Mouse (Mus musculus) myocyte (in vitro differentiated cells): Measurements from ENCODE around the gene Vmn1r3. TPM values are rescaled to one million over a fixed set of nuclear protein-coding genes. Genes with fewer than 3 reads are reported as not detected.
A peak's percentile ranks its signal among the peaks of the same experiment; 100 is the strongest.
"Not testable (repeated sequence)": the region's sequence is repeated elsewhere in the genome, so short reads cannot be mapped to it uniquely, and the experiment has no call there.

ENCODE experiments used
- H3K27me3 ChIP-seq: one replicate; pipeline ENCODE4 v1.6.1; 2011; ENCODE audit not compliant: control insufficient read depth, insufficient read depth, insufficient read length
- H3K36me3 ChIP-seq: one replicate; pipeline ENCODE4 v1.6.1; 2011; ENCODE audit not compliant: control insufficient read depth, insufficient read depth
- H3K4me2 ChIP-seq: one replicate; pipeline ENCODE4 v1.6.1; 2011; ENCODE audit warnings: low read depth, control low read depth
- H3K4me3 ChIP-seq: one replicate; pipeline ENCODE4 v1.5.1; 2011; ENCODE audit warnings: mild to moderate bottlenecking, control low read depth, moderate library complexity
- H3K79me2 ChIP-seq: one replicate; pipeline ENCODE4 v1.6.1; 2011; ENCODE audit not compliant: control insufficient read depth, insufficient read depth
- H3ac ChIP-seq: one replicate; pipeline ENCODE4 v1.6.1; 2011; ENCODE audit not compliant: control insufficient read depth, insufficient read length
- CEBPB ChIP-seq: IDR thresholded peaks from 2 replicates; pipeline ENCODE4 v1.6.1; 2011; ENCODE audit warnings: mild to moderate bottlenecking, moderate library complexity; ENCODE audit not compliant: poor library complexity, insufficient read depth, severe bottlenecking
- E2F4 ChIP-seq: IDR thresholded peaks from one replicate; pipeline ENCODE4 v1.6.1; 2011; ENCODE audit warnings: mild to moderate bottlenecking, control low read depth, moderate library complexity; ENCODE audit not compliant: insufficient read depth
- MAX ChIP-seq: IDR thresholded peaks from one replicate; pipeline ENCODE4 v1.6.1; 2011; ENCODE audit warnings: low read depth, mild to moderate bottlenecking, control low read depth
- MYOD1 ChIP-seq, 3 experiments: IDR thresholded peaks; one replicate each; pipeline ENCODE4 v1.6.1; 2011; ENCODE audit warnings: control low read depth in 2 of 3, low read depth in 2 of 3, mild to moderate bottlenecking in 2 of 3, moderate library complexity in 1 of 3; ENCODE audit not compliant: insufficient read length in 2 of 3, control insufficient read depth in 1 of 3
- MYOG ChIP-seq, 3 experiments: IDR thresholded peaks; one replicate each; pipeline ENCODE4 v1.6.1; 2011; ENCODE audit warnings: control low read depth in 2 of 3, low read depth in 2 of 3, mild to moderate bottlenecking in 2 of 3; ENCODE audit not compliant: insufficient read length in 2 of 3, control insufficient read depth in 1 of 3, insufficient read depth in 1 of 3
- POLR2A ChIP-seq: IDR thresholded peaks from one replicate; pipeline ENCODE4 v1.6.1; 2011; ENCODE audit warnings: low read depth, mild to moderate bottlenecking, control low read depth, moderate library complexity; ENCODE audit not compliant: insufficient read length
- POLR2AphosphoS2 ChIP-seq: IDR thresholded peaks from one replicate; pipeline ENCODE4 v1.6.1; 2011; ENCODE audit warnings: low read depth, control low read depth; ENCODE audit not compliant: insufficient read length
- REST ChIP-seq: IDR thresholded peaks from one replicate; pipeline ENCODE4 v1.6.1; 2011; ENCODE audit warnings: mild to moderate bottlenecking, control low read depth, moderate library complexity; ENCODE audit not compliant: insufficient read depth, insufficient read length
- SRF ChIP-seq: IDR thresholded peaks from one replicate; pipeline ENCODE4 v1.6.1; 2011; ENCODE audit warnings: low read depth; ENCODE audit not compliant: control insufficient read depth, insufficient read length
- TCF12 ChIP-seq: IDR thresholded peaks from one replicate; pipeline ENCODE4 v1.6.1; 2011; ENCODE audit warnings: mild to moderate bottlenecking, control low read depth; ENCODE audit not compliant: poor library complexity, insufficient read depth, severe bottlenecking
- TCF3 ChIP-seq: IDR thresholded peaks from one replicate; pipeline ENCODE4 v1.6.1; 2011; ENCODE audit warnings: low read depth, control low read depth; ENCODE audit not compliant: insufficient read length
- USF1 ChIP-seq: IDR thresholded peaks from one replicate; pipeline ENCODE4 v1.6.1; 2011; ENCODE audit warnings: low read depth, mild to moderate bottlenecking, control low read depth, moderate library complexity
- polyA plus RNA-seq: library from polyadenylated mRNA; unstranded; fragments of >200 nt; fragmentation: generic; extraction: Trizol; gene quantifications from one replicate; pipeline ENCODE4 v1.2.1, GENCODE M21; 2012; ENCODE audit warnings: missing spikeins

Gene Vmn1r3
- polyA plus RNA-seq, result not detected

DNA sequence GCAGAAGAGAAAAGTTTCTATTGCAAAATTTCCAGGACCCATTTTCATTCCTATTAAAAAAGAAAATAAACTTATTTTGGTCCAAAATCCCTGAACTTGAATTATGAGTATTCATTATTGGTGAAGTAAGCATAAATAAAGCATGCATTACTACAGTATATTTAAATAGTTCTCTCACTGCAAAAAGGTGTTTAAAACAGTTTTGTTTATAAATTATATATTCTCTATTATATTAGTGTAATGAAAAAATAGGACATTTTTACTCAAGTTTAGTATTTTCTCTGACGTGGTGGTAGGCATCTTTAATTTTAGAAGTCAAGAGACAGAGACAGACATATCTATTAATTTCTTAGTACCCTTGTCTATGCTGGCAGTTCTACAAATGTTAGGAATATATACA, at the start of gene Vmn1r3:
Vmn1r3 (minus strand) TSS at position 101 of the 400 bp plus-strand sequence.
- H3K4me3 ChIP-seq, H3ac ChIP-seq, H3K27me3 ChIP-seq, H3K79me2 ChIP-seq, H3K36me3 ChIP-seq, H3K4me2 ChIP-seq: not testable (repeated sequence)

DNA sequence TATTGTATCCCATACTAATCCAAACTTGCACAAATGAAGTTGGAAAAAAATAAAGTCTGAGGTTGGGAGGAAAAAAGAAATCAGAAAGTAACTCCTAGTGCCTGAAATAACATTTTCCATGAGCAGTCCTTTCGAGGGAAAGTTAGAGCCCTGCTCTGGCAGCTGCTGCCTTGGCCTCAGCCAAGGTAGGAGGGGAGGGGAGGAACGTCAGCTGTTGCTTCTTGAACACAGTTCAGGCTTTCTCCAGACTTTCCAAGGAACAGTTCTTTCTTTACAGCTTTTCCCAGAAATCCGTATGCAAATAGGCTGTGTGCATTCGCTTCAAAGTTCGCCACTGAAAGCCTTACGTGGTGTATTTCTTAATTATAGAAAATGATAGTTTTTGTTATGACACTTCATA, 46.9 kb upstream of the Vmn1r3 start:
- no peak overlapping the region for H3K4me3 ChIP-seq
- no peaks in the 10 kb centered on the region for H3K79me2 ChIP-seq
- no peaks in the 10 kb centered on the region for H3K36me3 ChIP-seq
- H3K4me2 ChIP-seq, result no peak overlapping the region
- no peaks in the 10 kb centered on the region for H3K27me3 ChIP-seq
- no peak overlapping the region for H3ac ChIP-seq
- TF ChIP-seq MYOG (IDR thresholded peaks at IDR 0.05; ENCODE audit: control insufficient read depth in 1 of 3, insufficient read depth in 1 of 3, insufficient read length in 2 of 3, low read depth in 2 of 3), result peak in 1 of 3 experiments; percentile 18
- TF ChIP-seq TCF12, result no peak
- peak in 1 of 3 experiments; percentile 25 for TF ChIP-seq MYOD1 (IDR thresholded peaks at IDR 0.05; ENCODE audit: control insufficient read depth in 1 of 3, insufficient read length in 2 of 3, low read depth in 2 of 3)

DNA sequence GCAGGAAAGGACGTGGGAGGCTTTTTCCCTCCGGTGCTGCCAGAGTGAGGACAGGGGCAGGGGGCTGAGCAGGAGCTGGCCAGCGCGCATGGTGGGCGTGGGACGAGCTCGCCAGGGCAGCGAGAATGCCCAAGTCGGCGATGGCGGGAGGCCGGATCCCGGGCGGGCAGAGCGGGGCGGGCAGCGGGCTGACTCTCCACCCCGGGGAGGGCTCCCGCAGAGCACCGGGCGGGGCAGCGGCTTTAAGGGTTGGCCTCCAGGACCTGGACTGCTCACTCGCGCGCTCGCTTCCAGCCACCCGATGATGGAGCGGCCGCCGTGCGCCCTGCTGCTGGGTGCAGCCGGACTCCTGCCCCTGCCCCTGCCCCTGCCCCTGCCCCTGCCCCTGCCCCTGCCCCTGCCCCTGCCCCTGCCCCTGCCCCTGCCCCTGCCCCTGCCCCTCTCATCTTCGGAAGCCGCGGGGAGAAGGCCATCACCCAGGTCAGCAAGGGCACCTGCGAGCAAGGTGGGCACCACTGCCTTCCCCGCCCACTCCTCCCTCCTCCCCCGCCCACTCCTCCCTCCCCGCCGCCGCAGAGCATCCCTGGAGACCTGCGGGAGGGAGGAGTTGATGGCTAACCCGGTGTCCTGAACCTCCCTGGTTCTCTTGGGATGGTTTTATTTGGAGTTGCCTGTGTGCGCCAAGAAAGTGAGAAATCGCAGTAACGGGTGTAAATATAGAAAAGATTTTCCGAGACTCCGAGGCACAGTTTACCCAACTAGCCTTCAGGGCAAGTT, 45.9 kb upstream of the Vmn1r3 start:
- no peak for TF ChIP-seq POLR2AphosphoS2
- TF ChIP-seq POLR2A, result no peak
- TF ChIP-seq SRF, result no peak
- TF ChIP-seq TCF12, result no peak
- no peak for TF ChIP-seq USF1
- no peak for TF ChIP-seq E2F4
- TF ChIP-seq MYOD1 (IDR thresholded peaks at IDR 0.05; ENCODE audit: control insufficient read depth in 1 of 3, insufficient read length in 2 of 3, low read depth in 2 of 3), result no peak
- TF ChIP-seq MAX, result no peak
- no peak for TF ChIP-seq MYOG (IDR thresholded peaks at IDR 0.05; ENCODE audit: control insufficient read depth in 1 of 3, insufficient read depth in 1 of 3, insufficient read length in 2 of 3, low read depth in 2 of 3)
- no peak for TF ChIP-seq REST
- TF ChIP-seq CEBPB, result no peak
- no peak for TF ChIP-seq TCF3
- Histone ChIP-seq H3K4me2 (peak overlapping the region; percentile 40), H3K79me2 (no peaks in the 10 kb centered on the region), H3K36me3 (no peaks in the 10 kb centered on the region), H3ac (no peak overlapping the region), H3K4me3 (no peak overlapping the region), H3K27me3 (no peaks in the 10 kb centered on the region)

- Histone ChIP-seq H3K27me3 (no peaks in the 10 kb centered on the region), H3ac (no peak overlapping the region), H3K79me2 (no peaks in the 10 kb centered on the region), H3K4me2 (no peak overlapping the region), H3K4me3 (no peak overlapping the region), H3K36me3 (no peaks in the 10 kb centered on the region)
- TF ChIP-seq TCF3 (no peak), CEBPB (no peak), POLR2AphosphoS2 (no peak), REST (no peak)
These were observed 44.4 kb upstream of the Vmn1r3 start for GRCm38 (mm10) chr4:3229532-3229931.

DNA sequence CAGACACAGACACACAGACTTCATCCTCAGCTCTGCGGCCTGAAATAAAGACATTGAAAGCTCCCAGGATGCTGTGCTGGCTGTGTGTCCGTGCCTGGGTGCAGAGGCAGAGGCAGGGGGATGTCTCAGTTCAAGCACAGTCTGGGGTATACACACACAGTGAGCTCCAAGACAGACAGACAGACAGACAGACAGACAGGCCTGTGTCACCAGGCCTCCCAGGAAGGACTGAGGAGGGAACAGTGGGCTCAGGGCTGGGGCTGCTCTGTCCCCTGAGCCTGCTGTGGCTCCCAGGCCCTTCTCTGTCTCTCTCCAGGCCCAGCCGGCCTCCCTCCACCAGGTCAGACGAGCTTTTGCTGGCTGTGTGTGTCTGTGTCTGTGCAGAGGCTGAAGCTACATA, 43.3 kb upstream of the Vmn1r3 start:
- H3K4me2 ChIP-seq, result no peak overlapping the region
- H3ac ChIP-seq, result no peak overlapping the region
- no peak overlapping the region for H3K4me3 ChIP-seq
- no peaks in the 10 kb centered on the region for H3K36me3 ChIP-seq
- no peaks in the 10 kb centered on the region for H3K79me2 ChIP-seq
- H3K27me3 ChIP-seq, result no peaks in the 10 kb centered on the region
- TF ChIP-seq TCF3 (no peak), MYOG (IDR thresholded peaks at IDR 0.05; ENCODE audit: control insufficient read depth in 1 of 3, insufficient read depth in 1 of 3, insufficient read length in 2 of 3, low read depth in 2 of 3) (no peak), REST (no peak)

GRCm38 (mm10) chr4:3227751-3228150, 42.6 kb upstream of the Vmn1r3 start:
- no peaks in the 10 kb centered on the region for H3K79me2 ChIP-seq
- TF ChIP-seq E2F4 (no peak), MAX (no peak), SRF (no peak)
- H3K36me3 ChIP-seq, result no peaks in the 10 kb centered on the region
- H3K4me3 ChIP-seq, result no peak overlapping the region
- H3ac ChIP-seq, result no peak overlapping the region
- no peaks in the 10 kb centered on the region for H3K27me3 ChIP-seq
- no peak overlapping the region for H3K4me2 ChIP-seq
